Mouse (Mus musculus): ENCODE results near the gene Vmn2r22. TPM values are rescaled to one million over a fixed set of nuclear protein-coding genes. Genes with fewer than 3 reads are reported as not detected.

Vmn2r22 gene
- not detected for total RNA-seq (2023)

DNA sequence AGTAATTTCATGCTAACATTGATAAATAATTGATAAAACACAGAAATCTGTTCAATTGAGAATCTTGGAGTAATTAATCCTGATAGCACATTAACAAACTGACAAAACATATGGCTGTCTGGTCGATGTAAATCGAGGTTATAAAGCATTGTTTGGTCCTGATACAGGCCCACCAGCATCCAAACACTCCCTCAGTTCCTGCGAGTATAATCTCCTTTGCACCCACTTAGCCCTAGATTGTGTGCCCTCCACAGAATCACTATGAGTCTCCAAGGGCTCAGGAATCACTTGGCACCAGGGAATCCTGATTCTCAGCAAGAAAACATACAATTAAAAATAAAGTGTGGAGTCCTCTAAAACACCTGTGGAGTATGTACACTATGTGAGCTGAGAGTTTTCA lies at the start of gene Vmn2r22:
Vmn2r22 (minus strand) TSS at position 101 of the 400 bp plus-strand sequence.

Other genes with a start within 250 kb of the Vmn2r22 start
- not detected for gene Vmn2r20, start 232.6 kb downstream of the Vmn2r22 start, total RNA-seq (2023)
- not detected for gene Vmn2r21, start 117.3 kb downstream of the Vmn2r22 start, total RNA-seq (2023)
- not detected for gene Vmn2r23, start 51.9 kb upstream of the Vmn2r22 start, total RNA-seq (2023)
- not detected for gene Vmn2r24, start 128.2 kb upstream of the Vmn2r22 start, total RNA-seq (2023)
- not detected for gene Vmn2r25, start 202.7 kb upstream of the Vmn2r22 start, total RNA-seq (2023)

All from CD4-positive naive resting alpha-beta T cell, adult 76 days (primary cell).